Mouse (Mus musculus): ENCODE data around the gene 2310061I04Rik. TPM values are rescaled to one million over a fixed set of nuclear protein-coding genes. Genes with fewer than 3 reads are reported as not detected.

The 2310061I04Rik gene
- polyA plus RNA-seq, 1 experiment = 132 TPM

DNA sequence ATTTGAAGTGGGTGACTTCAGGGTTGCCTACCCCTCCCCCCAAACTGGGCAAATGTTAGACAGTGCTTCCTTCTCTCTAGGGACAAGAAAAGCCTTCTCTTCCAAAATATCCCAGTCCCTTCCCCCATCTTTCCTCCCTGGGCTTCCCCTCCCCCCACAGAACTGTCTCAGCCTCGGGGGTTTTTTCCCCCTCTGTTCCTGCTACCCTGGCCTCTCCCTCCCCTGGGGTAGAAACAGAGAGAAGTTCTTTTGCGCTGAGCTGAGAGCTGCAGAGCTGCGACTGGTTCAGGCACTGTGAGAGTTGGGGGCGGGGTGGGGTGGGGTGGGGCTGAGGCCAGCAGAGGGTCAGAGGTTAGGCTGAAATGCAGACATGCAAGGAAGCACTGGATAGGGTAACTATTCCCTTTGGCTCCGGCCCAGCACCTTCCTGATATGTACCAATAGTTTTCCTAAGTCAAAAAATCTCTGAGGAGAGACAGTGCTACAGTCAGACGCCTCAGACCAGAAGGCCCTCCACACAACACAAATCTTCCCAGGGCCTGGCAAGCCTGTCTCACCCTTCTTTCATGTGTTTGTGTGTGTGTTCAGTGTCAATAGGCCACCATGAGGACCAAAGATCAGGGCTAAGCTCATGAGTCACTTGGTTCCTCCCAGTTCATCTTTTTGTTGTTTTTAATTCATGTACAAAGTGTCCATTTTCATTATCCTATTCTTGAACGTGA, 27.7 kb downstream of the 2310061I04Rik start:
- H3K4me1 ChIP-seq (ENCODE audit: control insufficient read depth, insufficient read depth, low read length) = no peaks in the 10 kb centered on the region; the same call in 1 of the 2 replicates
- H3K36me3 ChIP-seq (ENCODE audit: control insufficient read depth, insufficient read depth, low read length) = no peaks in the 10 kb centered on the region
- peak; percentile 66 for DNase-seq
- no peaks in the 10 kb centered on the region for H3K27me3 ChIP-seq (replicated peaks; ENCODE audit: control insufficient read depth, insufficient read depth, low read length)
- peak overlapping the region; percentile 79 for H3K27ac ChIP-seq (ENCODE audit: insufficient read depth, low read depth, low read length)
- TF ChIP-seq CTCF (conservative IDR thresholded peaks at IDR 0.05; ENCODE audit: insufficient read depth, insufficient read length, low read depth, low read length) = no peak
- no peak for TF ChIP-seq POLR2A (IDR thresholded peaks at IDR 0.05; ENCODE audit: low read depth, low read length)
- peak overlapping the region; percentile 58 for H3K4me3 ChIP-seq (ENCODE audit: insufficient read depth, low read depth, low read length)
- 17% methylated on average over 7 of the region's 7 CpGs for WGBS

- no peak for TF ChIP-seq POLR2A (IDR thresholded peaks at IDR 0.05; ENCODE audit: low read depth, low read length)
- H3K27me3 ChIP-seq (replicated peaks; ENCODE audit: control insufficient read depth, insufficient read depth, low read length) = no peaks in the 10 kb centered on the region
- H3K4me1 ChIP-seq (ENCODE audit: control insufficient read depth, insufficient read depth, low read length) = no peaks in the 10 kb centered on the region; the same call in 1 of the 2 replicates
- 21% methylated on average over 7 of the region's 7 CpGs for whole genome bisulfite sequencing
- H3K36me3 ChIP-seq (ENCODE audit: control insufficient read depth, insufficient read depth, low read length) = no peaks in the 10 kb centered on the region
- H3K4me3 ChIP-seq (ENCODE audit: insufficient read depth, low read depth, low read length) = peak overlapping the region; percentile 58
- peak overlapping the region; percentile 36 for H3K27ac ChIP-seq (ENCODE audit: insufficient read depth, low read depth, low read length)
- DNase-seq = no peak
These were observed 28.3 kb downstream of the 2310061I04Rik start for GRCm38 (mm10) chr17:35868961-35869345.

GRCm38 (mm10) chr17:35868165-35868820, 28.9 kb downstream of the 2310061I04Rik start:
- DNase-seq = peak; percentile 49
- Histone ChIP-seq H3K4me1 (ENCODE audit: control insufficient read depth, insufficient read depth, low read length) (no peaks in the 10 kb centered on the region; the same call in 1 of the 2 replicates), H3K36me3 (ENCODE audit: control insufficient read depth, insufficient read depth, low read length) (no peaks in the 10 kb centered on the region), H3K27ac (ENCODE audit: insufficient read depth, low read depth, low read length) (peak overlapping the region; percentile 36), H3K4me3 (ENCODE audit: insufficient read depth, low read depth, low read length) (peak overlapping the region; percentile 58), H3K27me3 (replicated peaks; ENCODE audit: control insufficient read depth, insufficient read depth, low read length) (no peaks in the 10 kb centered on the region)
- no peak for TF ChIP-seq CTCF (conservative IDR thresholded peaks at IDR 0.05; ENCODE audit: insufficient read depth, insufficient read length, low read depth, low read length)
- TF ChIP-seq POLR2A (IDR thresholded peaks at IDR 0.05; ENCODE audit: low read depth, low read length) = no peak
- 34% methylated on average over 16 of the region's 17 CpGs for WGBS

- Histone ChIP-seq H3K4me3 (ENCODE audit: insufficient read depth, low read depth, low read length) (peak overlapping the region; percentile 58), H3K27me3 (replicated peaks; ENCODE audit: control insufficient read depth, insufficient read depth, low read length) (no peaks in the 10 kb centered on the region), H3K36me3 (ENCODE audit: control insufficient read depth, insufficient read depth, low read length) (no peaks in the 10 kb centered on the region), H3K27ac (ENCODE audit: insufficient read depth, low read depth, low read length) (peak overlapping the region; percentile 93), H3K4me1 (ENCODE audit: control insufficient read depth, insufficient read depth, low read length) (no peaks in the 10 kb centered on the region; the same call in 1 of the 2 replicates)
- 20% methylated on average over 26 of the region's 26 CpGs for WGBS
- TF ChIP-seq POLR2A (IDR thresholded peaks at IDR 0.05; ENCODE audit: low read depth, low read length) (no peak), CTCF (conservative IDR thresholded peaks at IDR 0.05; ENCODE audit: insufficient read depth, insufficient read length, low read depth, low read length) (0 out of 2 replicates have a peak, but pooled peaks have one; percentile 23)
- DNase-seq = peak; percentile 63
These were observed 30.0 kb downstream of the 2310061I04Rik start for GRCm38 (mm10) chr17:35866911-35867890.

GRCm38 (mm10) chr17:35866281-35866831, 30.9 kb downstream of the 2310061I04Rik start:
- Histone ChIP-seq H3K4me3 (ENCODE audit: insufficient read depth, low read depth, low read length) (peak overlapping the region; percentile 58), H3K27ac (ENCODE audit: insufficient read depth, low read depth, low read length) (peak overlapping the region; percentile 93), H3K4me1 (ENCODE audit: control insufficient read depth, insufficient read depth, low read length) (no peaks in the 10 kb centered on the region; the same call in 1 of the 2 replicates), H3K36me3 (ENCODE audit: control insufficient read depth, insufficient read depth, low read length) (no peaks in the 10 kb centered on the region), H3K27me3 (replicated peaks; ENCODE audit: control insufficient read depth, insufficient read depth, low read length) (no peaks in the 10 kb centered on the region)
- WGBS = under 1% methylated on average over 38 of the region's 38 CpGs
- peak; percentile 71 for DNase-seq
- TF ChIP-seq CTCF (conservative IDR thresholded peaks at IDR 0.05; ENCODE audit: insufficient read depth, insufficient read length, low read depth, low read length) (no peak), POLR2A (IDR thresholded peaks at IDR 0.05; ENCODE audit: low read depth, low read length) (no peak)

DNA sequence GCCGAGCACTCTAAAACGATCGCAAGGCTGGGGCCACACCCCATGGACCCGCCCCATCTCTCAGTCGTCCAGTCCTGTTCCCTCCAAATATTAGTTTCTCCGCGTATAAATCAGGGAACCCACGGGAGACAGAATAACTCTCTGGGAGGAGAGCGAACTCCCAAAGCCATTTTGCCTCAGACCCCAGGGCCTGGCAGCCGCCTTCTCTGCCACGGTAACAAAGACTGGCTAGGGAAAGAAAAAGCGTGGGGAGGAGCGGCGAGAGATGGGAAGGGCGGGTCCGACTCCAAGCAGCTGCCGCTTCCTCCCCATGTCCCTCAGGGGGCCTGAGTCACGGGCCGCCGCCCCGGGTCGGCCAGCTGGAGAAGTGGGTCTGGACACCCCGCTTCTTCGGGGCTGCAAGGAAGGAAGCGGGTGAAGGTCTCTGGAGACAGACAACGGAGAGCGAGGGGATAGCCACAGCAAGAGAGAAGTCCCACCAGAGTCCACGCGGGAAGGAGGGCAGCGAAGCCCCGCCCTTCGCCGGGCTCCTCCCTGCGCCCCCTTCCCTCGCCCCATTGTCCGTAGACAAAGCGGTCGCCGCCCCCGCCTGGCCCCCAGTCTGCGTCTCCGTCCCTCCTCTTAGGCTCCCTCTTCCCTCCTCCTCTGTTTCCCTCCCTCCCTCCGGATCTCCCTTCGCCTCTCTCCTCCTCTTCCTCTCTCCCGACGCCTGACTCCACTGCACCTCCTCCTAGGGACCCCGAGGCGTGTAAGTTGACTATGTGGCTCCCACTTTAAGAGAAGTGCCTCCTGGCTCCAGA, 31.6 kb downstream of the 2310061I04Rik start, which contains the start of gene Ppp1r18:
Gene Ppp1r18, plus strand, starts transcription at position 113 of the 800 bp plus-strand sequence.
- peak within 1 kb of the TSS; percentile 81 for H3K27ac ChIP-seq (ENCODE audit: insufficient read depth, low read depth, low read length)
- WGBS = 2% methylated on average over 46 of the region's 48 CpGs
- peak; percentile 67 for DNase-seq
- TF ChIP-seq CTCF (conservative IDR thresholded peaks at IDR 0.05; ENCODE audit: insufficient read depth, insufficient read length, low read depth, low read length) (no peak), POLR2A (IDR thresholded peaks at IDR 0.05; ENCODE audit: low read depth, low read length) (no peak)
- no peaks in the 10 kb centered on the region for H3K27me3 ChIP-seq (replicated peaks; ENCODE audit: control insufficient read depth, insufficient read depth, low read length)
- H3K36me3 ChIP-seq (ENCODE audit: control insufficient read depth, insufficient read depth, low read length) = no peaks in the 10 kb centered on the region
- H3K4me1 ChIP-seq (ENCODE audit: control insufficient read depth, insufficient read depth, low read length) = no peaks in the 10 kb centered on the region; the same call in 1 of the 2 replicates
- H3K4me3 ChIP-seq (ENCODE audit: insufficient read depth, low read depth, low read length) = peak within 1 kb of the TSS; percentile 58

Measured in kidney, adult 2 months (tissue).